Mouse (Mus musculus) liver, embryonic 14.5 days (tissue): ENCODE measurements at regions not wholly inside any gene's neighbourhood (a gene's known extent, or its start where the extent isn't known, plus 50 kb on each side); places are given as distances from the start of the nearest gene placed in this dataset.

Experiments used
- CTCF ChIP-seq: IDR thresholded peaks from 2 replicates; pipeline ENCODE4 v1.5.1; 2016; ENCODE audit warnings: antibody characterized with exemption, low read depth, control low read depth
- EP300 ChIP-seq: IDR thresholded peaks from 2 replicates; pipeline ENCODE4 v1.6.1; 2016; ENCODE audit warnings: antibody characterized with exemption, low read depth

DNA sequence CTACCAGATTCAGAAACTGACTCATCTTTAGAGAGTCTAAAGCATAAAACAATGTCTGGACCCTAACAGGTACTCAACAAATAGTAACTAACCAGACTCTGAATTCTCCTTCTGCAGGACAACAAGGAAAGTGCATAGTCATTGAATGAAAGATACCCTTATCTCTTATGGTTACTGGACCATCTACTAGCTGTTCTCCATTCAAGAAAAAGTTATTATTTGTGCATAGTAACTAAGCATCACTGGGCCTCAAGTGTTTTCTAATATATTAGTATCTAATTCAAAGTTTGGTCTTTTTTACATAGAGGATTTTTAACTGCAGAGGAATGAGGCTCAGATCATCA lies 153.7 kb upstream of the Rps6ka3 start:
- TF ChIP-seq CTCF = no peak
- TF ChIP-seq EP300 = no peak
